Mouse (Mus musculus) erythroblast, adult 5-6 weeks (primary cell): ENCODE data around the gene BC049352. TPM values are rescaled to one million over a fixed set of nuclear protein-coding genes. Genes with fewer than 3 reads are reported as not detected.

Source experiments
- ATAC-seq: replicated peaks from 2 replicates; pipeline ENCODE4 v1.8.0; 2016; ENCODE audit warnings: moderate number of reproducible peaks, mild to moderate bottlenecking, moderate TSS enrichment, inconsistent platforms; ENCODE audit not compliant: poor library complexity, low FRiP score, severe bottlenecking
- total RNA-seq, 2 experiments: library from RNA; stranded (forward) in 1 of 2; stranded (reverse) in 1 of 2; fragments of 150-400 nt in 1 of 2; fragments of 200-764, 138-1000 nt in 1 of 2; gene quantifications; 2 replicates each; pipeline versions ENCODE4 v1.2.3 to v1.2.4; 2015 to 2017; ENCODE audit warnings: low replicate concordance in 2 of 2

Gene BC049352
- total RNA-seq (2015; ENCODE audit: low replicate concordance) (not detected in 2 replicates), total RNA-seq (2017; ENCODE audit: low replicate concordance) (not detected in 2 replicates)

DNA sequence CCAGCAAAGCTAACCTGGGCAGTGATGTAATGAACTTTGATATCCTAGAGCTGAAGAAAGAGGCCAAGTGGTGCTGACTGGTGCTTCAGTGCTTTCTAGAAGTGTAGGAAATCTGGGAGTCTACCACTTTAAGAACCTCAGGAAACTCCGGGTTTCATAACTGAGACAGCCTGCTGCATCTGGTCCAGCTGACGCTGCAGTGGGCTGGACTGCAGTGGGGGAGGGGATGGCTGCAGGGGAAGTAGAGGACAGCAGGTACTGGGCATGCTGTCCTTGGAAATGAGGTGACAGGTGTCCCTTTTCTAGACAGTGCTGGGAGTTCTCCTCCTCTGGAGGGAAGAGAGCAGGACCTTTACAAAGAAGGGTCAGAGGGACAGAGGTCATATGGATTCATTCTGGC is at the start of gene BC049352:
TSS of gene BC049352 (plus strand) at position 238 of the 400 bp plus-strand sequence.
- ATAC-seq: no peak

DNA sequence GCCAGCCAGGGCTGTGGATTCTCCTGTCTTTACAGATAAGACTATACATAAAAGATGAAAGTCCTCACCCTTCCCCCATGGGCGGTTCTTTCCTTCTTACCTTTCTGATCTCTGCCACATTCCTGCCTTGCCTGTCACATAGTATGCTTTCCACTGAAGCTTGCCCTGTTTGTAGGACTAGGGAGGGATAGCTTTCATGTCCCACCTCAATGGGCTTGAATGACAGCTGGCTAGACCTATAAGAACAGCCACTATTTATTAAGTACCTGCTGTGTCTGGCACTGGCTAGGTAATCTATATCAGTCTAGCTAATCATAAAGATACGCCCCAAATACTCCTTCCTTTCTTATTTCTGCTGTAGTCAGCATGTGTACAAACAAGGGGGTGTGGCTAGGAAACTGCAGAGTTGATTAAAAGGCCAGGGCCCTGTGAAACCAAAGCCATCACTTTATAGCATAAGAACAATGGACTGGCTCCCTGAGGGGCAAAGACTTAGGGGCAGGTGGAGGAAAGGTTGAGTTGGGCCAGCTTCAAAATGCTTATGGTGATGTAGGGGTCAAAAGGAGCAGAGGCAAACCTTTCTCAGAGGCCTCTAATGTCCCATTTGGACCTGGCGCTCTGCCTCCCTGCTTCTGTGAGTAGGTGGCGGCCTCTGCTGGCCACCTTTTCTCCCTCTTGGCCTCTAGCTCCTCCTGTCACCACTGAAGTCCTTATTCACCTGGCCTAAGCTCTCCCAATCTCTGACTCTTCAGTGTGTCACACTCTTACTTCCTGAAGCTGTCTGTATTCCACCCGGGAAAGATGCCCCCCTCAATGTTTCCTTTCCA is 48.1 kb upstream of the BC049352 start:
- ATAC-seq: no peak

DNA sequence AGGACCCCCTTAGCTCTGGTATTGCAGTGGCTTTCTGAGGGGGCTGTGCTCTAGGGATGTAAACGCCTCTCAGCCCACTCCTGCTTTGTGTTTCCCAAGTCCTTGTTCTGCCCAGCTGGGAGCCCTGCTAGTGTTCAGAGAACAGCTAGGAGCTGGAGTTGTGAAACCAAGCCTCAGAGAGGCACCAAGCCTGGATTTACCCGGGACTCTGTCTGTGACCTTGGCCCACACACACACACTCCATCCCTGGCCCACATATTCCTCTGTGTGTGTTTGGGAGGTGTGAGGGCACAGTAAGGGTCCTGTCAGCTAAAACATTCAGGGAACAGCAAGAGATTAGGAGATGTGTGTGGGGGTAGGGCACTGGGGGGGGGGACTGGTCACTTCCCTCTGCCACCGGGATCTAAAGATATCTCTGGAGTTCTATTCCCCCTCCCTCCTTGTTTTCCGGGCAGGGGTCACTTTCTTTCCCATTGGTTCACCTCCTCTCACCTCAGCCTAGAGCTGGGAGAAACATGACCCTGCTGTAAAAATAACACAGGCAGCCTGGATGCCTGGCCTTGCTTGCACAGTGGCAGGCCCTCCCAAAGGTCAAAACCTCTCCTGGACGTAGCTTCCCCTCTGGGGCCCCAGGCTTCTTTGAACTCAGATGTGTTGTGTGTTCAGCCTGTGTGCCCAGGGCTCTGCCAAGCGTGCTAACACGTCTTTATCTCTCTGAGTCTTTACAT is 45.2 kb upstream of the BC049352 start:
- no peak for ATAC-seq

DNA sequence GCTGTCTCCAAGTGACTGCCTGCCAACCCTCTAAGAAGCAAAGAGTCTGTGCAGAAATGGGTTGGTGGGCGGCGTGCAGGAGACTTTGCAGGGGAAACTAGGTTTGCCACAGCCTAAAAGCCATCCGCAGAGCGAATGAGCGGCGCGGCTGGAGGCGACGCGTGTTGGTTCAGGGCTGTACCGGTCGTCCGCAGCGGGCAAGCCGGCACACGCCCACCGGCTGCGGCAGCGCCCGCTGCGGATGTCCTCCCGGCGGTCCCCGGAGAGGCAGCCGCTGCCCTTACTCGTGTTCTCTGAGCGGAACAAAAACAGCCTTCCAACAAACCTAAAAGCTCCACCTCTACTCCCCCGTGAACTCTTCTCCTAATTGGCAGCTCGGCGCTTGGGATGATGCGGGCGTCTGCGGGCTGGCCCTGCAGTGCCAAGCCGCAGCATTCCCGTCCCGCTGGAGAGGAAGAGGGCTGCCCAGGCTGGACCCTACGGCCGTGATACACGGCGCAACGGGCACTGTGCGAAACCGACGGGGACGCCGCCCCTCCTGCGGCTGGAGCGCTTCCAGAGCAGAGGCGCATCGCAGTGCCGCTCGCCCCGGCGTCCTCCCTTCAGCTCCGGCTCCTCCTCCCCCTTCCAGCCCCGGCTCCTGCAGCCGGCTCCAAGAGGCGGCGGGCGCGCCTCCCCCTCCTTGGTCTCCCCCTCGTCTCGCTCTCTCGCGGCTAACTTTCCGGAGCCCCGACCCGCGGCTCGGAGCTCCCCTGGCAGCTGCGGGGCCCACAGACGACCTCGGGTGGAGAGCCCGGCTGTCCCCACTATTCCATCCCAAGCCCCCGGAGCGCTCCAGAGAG is 43.4 kb upstream of the BC049352 start, which contains the start of gene Scn4b:
TSS of gene Scn4b (plus strand) at position 205 of the 842 bp plus-strand sequence.
- no peak for ATAC-seq

DNA sequence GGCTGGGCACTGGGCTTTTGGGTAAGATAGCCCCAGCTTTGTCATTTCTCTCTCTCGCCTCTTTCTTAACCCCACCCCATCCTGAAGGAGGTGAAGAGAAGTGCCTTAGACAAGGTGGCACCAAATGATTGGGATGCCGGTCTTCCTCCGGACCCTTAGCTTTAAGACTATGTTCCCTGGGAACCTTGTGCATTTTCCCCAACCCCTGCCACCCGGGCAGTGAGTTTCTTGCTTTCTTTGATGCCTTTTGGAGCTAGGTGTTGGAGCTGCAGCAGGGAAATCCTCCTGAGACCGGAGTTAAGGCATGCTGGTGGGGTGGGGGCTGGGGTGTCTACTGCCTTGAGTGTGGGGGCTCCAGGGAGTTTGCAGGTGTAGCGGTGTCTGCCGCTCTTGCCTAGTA is 42.7 kb upstream of the BC049352 start:
- ATAC-seq: no peak

DNA sequence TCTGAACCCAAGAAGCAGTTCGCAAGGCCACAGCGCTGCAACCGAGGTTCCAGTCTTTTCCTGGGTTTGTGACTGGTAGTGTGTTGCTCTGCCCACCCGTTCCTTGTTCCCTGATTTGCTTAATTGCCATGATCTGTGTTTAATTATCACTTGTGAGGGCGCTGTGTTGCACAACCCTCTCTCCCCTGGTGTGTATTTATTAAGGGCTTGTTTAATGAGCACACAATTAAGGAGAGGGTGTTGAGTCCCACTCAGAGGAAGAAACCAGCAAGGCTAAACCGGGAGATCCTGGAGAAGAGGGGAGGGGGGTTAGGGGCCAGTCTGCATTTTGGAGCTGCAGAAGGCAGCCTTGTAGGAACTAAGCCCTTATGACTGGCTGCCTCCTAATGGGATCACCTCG is 40.9 kb upstream of the BC049352 start:
- ATAC-seq: no peak

DNA sequence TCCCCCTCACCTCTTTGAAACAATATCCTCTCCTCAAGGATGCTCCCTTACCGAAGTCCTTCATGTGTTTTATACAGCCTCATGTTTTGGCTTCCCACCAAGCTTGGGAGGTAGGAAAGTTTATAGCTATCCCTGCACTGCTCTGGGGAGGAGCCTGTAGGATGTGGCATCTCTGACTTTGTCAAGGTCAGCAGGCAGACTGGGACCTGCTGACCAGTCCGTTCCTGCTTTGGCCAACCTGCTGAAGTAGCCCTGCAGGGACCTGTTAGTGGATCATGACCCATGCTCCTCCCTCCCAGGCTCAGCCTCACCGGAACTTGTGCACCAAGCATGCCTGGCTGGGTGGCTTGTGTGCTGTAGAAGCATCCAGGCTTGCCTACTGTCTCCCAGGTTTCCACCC is 39.1 kb upstream of the BC049352 start:
- ATAC-seq: no peak

DNA sequence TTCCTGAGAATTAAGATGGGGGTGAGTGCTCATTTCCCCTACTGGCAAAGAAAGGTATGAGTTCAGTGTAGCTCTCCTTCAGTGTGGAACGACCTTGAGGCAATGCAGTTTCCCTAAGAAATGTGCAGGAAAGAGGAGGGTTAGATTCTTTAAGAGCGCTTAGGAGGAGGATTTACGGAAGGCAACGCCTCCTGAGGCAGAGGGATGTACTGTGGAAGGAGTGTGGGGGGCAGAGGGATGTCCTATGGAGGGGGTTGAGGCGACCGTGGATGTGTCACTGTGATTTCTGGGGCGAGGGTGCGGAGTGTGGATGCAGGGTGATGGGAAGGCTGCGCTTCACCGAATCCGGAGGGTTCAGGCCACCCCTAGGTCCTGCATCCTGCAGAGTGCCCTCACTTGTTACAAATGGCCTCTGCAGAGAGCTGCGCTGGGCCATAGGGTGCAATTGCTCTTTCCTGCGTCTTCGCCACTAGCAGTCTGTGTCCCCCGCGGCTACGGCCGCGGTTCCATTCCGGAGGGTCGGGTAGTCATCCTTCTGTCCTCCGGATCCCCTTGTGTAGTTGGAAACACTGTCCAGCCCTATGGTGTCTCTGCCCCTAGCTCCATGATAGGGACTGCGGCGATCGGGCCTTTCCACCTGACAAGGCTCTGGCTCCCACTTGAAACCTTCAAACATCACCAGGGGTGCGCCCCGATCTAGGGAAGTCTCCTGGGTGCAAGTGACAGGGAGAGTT is 36.1 kb upstream of the BC049352 start:
- ATAC-seq: 0 out of 2 replicates have a peak, but pooled peaks have one; percentile 25

DNA sequence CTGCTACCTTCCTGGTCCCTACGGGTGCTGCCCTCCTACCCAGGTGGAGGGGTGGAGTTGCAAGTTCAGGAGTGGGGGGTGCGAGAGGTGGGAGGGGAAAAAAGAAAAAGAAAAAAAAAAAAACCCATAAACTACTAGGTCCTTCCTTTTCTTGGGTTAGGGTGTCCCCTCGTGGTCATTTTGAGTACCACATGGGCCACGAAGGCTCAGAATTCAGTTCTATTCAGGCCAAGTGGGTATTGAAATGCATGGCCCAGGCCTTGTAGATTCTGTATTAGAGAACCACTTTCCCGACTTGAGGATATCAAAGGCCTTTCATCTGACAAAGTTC is 35.6 kb upstream of the BC049352 start:
- 0 out of 2 replicates have a peak, but pooled peaks have one; percentile 34 for ATAC-seq

DNA sequence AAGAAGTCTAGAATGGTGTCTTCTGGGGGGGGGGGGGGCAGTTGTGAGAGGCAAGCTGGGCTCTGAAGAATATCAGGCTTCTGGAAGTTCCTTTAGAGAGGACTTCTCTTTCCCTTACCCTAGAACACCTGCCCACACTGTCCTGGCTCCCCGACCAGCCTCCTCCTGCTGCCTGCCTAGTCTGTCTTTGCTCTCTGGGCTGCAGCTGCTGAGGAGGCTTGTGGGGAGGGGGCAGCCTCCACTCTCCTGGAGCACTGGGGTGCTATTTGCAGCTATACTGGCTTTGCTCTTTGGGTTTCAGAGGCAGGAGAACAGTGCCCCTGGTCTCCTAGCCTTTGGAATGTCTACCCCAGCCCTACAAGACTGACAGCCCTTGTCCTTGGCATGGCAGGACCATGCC is 30.9 kb upstream of the BC049352 start:
- ATAC-seq: no peak

DNA sequence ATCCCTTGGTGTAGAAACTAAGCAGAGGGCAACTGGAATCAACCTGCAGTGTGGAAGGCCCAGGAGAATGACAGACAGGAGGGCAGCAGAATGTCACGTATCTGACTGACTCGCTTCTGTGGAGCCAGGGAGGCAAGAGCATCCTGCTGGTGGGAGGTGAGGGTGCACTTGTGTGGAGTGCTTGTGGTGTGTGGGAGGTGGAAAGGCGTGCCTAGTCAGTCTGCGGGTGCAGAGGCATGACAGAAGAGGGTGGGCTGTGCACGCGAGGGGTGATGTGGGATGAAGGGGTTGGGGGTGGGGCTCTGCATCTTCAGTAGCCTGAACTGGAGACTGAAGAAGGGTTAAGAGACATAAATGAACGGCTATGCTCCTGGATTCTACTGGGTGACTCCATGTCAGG is 28.4 kb upstream of the BC049352 start:
- ATAC-seq: no peak

DNA sequence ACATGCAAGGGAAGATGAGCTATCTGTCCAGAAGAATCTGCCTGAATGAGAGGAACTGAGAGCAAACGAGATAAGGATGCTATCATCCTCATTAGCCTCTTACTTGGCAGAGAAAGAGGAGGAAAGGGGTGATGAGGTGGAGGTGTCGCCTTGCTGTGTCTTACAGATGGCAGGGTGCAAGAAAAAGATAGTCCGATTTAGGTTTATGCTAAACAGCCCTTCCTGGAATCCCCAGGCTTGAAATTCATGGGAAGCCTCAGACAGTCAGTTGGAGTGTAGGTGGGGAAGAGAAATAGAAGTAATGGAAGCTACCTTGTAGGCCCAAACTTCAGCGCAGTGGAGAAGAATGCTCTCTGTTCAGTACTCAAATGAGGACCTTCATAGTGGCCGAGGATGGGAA is 13.9 kb upstream of the BC049352 start:
- no peak for ATAC-seq

DNA sequence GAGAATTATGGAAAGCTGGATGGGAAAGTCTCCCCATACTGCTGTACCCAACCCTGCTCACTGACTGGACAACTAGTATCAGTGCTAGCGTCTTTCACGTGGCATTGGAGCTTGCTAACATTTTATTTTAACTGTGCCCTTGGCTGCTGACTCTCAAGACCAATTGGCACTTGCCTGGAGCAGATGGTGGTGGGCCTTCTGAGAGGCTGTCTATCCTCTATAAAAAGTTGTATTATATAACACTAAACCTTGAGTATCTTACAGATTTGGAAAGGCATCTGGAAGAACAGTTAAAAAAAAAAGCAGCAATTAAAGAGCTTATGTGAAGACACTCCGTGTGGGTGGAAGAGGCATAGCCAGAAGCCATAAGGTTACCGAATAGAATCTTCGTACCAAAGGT is 11.7 kb upstream of the BC049352 start:
- no peak for ATAC-seq

DNA sequence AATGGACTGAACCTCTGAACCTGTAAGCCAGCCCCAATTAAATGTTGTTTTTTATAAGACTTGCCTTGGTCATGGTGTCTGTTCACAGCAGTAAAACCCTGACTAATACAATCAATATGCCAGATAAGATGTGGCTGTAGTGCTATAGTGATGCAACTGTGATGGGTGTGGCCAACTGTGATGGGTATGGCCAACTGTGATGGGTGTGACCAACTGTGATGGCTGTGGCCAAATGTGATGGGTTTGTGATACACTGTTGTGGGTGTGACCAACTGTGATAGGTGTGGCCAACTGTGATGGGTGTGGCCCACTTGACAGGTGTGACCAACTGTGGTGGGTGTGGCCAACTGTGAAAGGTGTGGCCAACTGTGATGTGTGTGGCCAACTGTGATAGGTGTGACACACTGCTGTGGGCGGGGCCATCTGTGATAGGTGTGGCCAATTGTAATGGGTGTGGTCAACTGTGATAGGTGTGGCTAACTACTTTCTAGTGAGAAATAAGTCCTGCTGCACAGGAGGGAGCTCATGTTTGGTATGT is 10.7 kb upstream of the BC049352 start:
- ATAC-seq: peak; percentile 43; the same call in 1 of the 2 replicates

DNA sequence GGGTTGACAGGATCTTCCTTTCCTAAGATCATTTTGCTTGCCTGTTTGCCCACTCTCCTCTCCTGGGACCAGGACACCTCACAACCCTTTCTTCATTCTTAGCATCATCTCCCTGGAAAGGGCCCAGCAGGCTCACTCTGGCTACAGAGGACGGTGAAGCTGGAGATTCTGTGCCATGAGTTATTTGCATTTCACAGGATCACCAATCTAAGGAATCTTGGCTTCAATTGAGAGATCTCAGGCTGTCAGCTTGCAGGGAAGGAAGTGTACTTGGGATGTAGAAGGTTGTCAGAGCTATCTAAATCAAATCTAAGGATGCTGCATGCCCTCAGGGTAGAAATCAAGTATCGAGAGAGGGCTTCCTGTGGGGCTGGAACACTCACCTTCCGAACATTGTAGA is 8.3 kb upstream of the BC049352 start:
- no peak for ATAC-seq

DNA sequence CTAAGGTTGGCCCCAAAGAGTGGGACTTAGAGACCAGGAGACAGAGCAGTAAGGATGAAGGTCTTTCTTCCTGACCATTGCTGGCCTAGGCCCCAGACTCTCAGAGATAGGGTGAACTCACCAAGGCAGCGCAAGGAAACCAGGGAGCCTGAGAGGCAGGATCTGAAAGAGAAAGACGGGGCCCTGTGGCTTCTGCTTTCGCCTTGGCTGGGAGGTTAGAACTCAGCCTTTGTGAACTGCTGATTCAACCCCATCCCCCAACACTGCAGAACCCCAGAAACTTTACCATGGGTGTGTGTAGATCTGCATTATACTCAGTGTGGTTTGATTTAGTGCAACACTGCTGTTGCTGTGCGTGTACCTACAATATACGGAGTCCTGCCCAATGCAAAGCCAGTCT is 2.5 kb upstream of the BC049352 start:
- no peak for ATAC-seq

DNA sequence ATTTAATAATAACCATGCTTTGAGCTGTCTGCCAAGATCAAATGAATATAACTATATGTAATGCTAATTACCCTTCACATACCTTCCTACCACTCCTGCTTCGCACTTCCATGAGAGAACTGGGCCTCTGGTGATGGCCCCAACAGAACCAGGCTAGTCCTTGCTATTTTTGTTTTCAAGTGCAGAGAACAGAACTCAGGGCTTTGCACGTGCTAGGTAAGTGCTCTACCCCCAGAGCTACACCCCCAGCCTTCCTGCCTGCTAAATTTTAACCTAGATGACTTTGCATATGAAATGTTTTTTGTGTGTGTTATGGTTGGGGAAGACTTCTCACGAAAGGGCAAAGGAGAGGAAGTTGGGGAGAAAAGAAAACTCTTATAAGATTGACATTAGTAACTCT is 714 bp downstream of the BC049352 start:
- ATAC-seq: no peak

DNA sequence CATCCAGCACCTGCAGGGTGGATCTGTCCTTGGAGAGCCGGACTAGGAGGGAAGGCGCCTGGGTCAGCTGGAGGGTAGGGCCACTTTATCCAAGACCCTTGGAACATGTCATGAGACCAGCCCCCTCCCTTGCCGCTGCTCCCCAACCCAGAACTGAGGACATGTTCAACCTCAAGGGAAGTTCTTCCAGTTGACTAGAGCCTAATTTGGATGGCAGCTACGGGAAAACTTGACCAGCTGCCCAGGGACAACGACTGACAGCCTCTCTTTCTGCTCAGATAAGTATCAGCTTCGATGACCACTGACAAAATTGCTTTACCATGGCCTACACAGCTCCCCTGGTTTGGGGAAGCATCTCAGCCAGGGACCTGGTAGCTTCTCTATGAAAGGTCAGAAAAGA is 1.5 kb downstream of the BC049352 start:
- ATAC-seq: no peak

DNA sequence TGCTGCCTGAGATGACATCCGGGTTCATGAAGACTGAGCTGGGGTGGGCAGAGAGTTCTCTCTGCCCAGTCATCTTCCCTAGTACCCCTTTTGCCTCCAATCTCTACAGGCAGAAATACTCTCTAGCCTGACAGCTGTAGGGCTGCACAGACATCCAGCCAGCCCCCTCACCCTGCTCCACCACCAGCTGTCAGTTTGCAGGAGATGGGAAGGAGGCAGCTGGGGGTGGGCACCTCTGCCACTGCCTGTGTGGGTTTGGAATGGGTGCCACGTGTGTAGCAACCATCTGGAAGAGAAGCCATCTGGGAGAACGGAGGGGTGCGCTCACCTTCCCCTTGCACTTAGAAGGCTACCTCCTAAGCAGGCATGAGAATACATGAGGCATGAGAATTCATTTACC is 3.4 kb downstream of the BC049352 start:
- no peak for ATAC-seq
